Mouse (Mus musculus) spleen, postnatal 10 days (tissue): Measurements from ENCODE around the gene Syt8.
"Not testable (repeated sequence)": the region's sequence is repeated elsewhere in the genome, so short reads cannot be mapped to it uniquely, and the experiment has no call there.

ENCODE experiments used
- DNase-seq, 2 experiments: peaks; one replicate each; pipeline ENCODE4 v3.0.0; 2021 to 2022; ENCODE audit warnings: low spot score in 2 of 2

The Syt8 gene

DNA sequence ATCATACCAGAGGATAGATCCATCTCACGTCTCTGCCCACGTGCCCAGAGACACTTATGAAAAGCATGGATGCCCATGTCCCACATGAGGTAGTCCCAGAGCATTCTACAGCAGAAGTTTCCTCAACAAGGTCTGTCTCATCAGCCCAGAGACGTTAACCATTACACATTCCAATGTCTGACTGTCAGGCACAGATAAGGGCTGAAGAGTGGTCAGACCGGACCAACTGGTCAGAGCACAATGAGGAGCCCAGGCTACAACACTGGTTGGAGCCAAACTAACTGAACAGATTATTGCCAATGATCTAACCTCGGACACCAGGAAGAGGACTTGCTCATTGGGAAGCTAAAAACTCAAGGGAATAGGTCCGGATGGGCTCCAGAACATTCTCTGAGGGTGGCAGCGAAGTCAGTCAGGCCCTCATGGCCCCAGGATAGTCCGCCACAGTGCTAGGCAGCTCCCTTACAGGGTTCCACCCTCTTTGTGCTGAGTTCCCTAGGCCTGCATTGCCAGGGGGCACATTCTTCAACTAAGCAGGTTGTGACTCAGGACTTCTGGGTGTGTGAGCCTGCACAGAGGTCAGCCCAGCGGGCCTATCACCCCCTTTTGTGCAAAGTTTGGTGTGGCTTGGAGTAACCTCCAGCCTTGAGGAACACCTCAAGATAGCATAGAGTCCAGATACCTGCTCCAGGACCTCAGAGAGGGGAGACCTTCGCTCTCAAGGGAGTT lies at the start of gene Syt8:
Gene Syt8 (plus strand): TSS at position 714 of the 729 bp plus-strand sequence.
- DNase-seq = no peak

DNA sequence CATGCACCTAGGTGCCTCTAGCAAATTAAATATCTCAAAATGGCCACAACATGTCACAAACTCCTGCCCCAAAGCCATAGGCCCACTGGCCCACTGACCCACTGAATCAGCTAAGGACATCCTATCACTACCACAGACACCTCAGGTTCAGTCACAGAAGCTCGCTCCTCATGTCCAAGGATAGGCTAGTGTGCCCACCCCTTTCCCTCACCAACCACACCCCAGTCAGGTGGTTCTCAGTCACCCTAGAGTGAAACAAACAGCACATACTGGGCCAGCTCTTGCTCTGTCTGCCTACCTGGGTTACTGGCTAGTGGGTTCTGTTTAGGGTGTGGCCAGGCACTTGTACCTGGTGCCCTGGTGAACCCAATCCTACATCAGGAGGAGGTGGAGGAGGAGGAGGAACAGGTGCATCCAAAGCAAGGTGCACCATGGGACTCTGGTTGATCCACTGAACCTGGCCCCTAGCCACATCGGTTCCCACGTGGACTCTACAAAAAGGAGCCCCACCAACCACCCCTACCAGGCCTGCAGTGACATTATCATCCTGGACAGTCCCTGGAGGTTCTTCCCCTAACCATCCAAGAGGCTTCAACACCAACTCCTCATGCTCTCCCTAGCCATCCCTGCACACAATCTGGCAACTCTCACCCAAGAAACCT lies 48.8 kb upstream of the Syt8 start:
- no peak for DNase-seq

DNA sequence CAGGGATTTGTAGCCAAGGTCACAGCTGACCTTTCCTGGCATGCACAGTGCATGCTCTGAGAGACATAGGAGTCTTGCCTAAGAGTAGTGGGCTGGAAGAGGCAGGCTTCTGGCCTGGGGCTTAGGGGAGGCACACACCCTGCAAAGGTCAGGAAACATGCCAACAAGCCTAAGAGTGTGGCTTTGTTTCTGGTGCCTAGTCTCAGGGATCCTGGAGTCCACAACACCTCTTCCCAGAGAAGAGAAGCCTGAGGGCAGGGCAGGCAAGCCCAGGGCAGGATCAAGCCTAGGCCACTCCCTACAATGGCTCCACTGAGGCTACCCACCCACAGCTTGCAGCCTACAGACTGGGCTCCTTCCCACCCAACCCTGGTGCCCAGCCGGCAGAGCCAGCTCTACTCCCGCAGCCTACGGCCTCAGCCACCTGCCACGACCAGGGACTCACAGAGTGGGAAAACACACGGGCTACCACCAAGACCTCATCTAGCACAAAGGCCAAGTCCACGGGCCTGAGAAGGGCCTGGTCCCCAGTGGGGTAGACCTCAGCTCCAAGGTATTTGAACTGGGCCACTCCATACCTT lies 47.9 kb upstream of the Syt8 start:
- DNase-seq = peak; percentile 58 to 59

DNA sequence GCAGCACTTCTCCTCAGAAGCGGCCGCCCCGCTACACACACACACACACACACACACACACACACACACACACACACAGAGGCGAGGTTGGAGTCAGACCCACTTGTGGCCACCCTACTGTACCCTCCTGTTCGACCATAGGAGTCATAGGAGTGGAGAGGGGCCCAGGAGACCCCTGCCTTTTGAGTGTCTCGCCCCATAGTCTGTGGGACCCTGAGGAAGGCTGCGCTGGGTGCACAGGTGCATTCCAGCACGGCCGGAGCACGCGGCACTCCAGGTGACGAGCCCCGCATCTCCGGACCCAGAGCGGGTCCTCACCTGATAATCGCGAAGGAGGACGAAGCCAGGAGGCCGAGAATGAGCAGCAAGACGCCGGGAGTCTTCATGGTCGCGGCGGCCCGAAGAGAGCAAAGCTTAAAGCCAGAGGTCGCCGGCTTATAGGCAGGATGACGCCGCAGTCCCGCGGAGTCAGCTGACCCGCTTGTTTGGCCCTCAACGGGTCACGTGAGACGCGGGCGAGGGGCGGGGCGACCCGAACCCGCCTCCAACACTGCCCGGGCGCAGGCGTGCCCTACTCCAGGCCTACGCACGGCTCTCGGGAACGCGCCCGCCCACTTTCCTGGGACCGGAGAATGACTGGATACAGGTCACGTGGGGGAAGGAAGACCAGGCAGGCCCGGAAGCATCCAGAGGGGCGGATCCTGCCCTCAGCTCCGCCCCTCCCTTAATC lies 47.1 kb upstream of the Syt8 start, which contains the start of gene Ctsd:
Gene Ctsd (minus strand): TSS at position 620 of the 730 bp plus-strand sequence.
- DNase-seq = peak; percentile 96 to 99

DNA sequence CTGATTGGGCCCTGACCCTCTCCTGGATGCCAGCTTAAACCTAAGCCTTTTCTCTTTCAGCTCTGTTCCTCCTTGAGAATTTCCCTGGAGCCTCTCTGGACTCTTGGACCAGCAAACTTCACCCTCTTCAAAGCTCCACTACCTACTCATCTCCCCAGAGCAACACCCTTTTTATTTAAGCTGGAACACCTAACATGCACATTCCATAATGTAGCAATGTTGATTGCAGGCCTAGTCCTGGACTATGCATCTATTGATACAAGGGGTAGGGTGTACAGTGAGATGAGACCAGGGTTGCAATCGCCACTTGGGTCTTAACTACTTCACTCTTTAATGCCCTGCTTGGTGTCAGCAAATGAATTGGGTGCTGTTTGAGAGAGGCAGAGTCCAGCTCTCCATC lies 46.5 kb upstream of the Syt8 start:
- no peak for DNase-seq

DNA sequence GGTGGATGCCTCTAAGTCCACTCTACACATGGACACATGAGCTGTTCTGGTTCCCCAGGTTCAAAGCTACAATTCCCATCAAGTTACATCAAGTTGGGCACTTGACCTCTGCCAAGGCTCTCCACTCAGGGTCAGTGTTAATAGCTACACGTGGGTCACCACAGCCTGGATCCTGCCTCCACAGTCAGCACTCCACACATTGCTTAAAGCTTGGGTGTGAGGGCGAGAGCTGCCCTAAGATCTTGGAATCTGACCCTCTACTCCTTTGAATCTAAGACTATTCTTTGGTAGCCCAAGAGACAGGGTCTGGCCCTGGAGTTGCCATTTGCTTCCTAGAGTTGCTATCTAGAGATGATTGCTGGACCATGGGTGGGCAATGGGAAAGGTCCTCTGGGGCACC lies 45.9 kb upstream of the Syt8 start:
- DNase-seq = no peak

DNA sequence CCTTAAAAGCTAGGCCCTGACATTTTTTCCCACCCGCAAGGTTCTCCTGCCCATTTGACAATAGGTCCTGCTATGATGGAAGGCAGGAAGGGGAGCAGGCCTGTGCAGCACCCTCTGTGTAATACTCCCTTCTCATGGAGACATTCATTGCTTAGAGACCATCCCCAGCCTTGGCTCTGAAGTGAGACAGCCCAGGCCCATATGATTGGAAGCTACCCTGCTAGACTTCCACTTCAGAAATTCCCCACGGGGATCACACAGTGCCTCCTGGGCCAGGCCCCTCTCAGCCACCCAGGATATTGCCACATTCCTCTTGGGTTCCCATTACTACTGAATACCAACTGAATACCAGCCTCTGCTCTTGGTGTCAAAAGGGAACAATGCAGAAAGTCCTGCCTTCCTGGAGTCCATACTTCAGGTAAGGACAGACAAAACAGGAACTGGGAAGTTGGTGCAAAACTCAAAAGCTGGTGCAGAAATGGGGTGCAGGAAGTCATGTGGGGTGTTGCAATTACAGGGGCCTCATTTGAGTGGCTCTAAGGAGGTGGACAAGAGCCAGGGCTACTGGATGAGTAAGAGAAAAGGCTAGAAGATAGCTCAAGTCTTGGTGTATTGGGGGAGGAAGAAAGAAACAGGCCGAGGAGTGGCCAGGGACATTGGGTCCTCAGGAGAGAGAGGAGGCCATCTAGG lies 44.5 kb upstream of the Syt8 start:
- peak in 1 of 2 experiments; percentile 14 for DNase-seq

DNA sequence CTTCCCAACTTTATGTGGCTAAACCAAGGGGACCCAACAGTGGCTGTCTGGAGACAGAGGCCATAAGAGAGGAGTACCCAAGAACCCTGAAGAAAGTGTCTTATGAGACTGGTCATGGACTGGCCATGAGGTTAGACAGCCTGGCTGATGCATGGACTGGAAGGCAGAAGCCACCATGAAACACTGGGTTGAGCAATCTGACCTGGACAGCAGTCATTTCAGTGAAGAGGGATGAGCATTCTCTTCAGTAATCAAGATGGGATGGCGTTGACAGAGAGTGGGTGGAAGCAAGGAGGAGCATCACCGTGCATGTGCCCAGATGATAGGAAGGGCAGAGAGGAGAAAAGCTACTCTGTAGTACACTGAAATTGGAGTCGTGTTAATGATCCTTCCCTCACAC lies 43.5 kb upstream of the Syt8 start:
- peak in 1 of 2 experiments; percentile 14 for DNase-seq

DNA sequence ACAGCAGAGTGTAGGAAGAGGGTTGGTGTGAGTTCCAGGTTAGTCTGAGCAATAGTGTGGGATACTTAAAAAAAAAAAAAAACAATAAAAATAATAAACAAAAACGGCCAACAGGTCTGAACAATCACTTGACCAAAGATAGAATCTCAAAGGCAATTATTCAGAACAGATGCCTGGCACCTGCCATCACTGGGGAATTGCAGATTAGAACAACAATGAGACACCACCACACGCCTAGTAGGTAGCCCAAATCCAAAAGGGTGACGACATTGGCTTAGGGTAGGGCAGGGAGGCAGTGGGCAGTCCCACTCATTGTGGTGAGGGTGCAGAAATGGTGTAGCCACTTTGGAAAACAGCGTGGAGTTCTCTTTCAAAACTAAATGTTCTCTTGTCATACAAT lies 43.0 kb upstream of the Syt8 start:
- DNase-seq = peak in 1 of 2 experiments; percentile 3

DNA sequence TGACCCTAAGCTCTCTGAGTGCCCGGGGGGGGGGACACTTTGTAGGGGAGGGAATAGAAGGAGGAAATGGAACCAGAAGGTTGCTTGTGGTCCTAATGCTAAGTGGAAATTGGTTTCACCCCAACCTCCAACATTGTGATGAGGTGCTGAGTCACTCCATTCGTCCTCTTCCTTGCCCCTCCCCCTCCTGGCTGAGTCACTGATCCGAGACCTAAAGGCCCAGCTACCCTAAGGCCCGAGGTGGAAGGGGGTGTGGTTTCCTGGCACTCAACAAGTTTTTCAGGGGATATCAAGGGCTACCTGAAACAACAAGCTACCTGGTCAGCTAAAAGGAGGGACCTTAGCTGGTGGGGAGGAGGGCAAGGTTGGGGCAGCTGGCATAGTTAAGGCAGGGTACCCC lies 41.5 kb upstream of the Syt8 start:
- DNase-seq = peak; percentile 55 to 84

DNA sequence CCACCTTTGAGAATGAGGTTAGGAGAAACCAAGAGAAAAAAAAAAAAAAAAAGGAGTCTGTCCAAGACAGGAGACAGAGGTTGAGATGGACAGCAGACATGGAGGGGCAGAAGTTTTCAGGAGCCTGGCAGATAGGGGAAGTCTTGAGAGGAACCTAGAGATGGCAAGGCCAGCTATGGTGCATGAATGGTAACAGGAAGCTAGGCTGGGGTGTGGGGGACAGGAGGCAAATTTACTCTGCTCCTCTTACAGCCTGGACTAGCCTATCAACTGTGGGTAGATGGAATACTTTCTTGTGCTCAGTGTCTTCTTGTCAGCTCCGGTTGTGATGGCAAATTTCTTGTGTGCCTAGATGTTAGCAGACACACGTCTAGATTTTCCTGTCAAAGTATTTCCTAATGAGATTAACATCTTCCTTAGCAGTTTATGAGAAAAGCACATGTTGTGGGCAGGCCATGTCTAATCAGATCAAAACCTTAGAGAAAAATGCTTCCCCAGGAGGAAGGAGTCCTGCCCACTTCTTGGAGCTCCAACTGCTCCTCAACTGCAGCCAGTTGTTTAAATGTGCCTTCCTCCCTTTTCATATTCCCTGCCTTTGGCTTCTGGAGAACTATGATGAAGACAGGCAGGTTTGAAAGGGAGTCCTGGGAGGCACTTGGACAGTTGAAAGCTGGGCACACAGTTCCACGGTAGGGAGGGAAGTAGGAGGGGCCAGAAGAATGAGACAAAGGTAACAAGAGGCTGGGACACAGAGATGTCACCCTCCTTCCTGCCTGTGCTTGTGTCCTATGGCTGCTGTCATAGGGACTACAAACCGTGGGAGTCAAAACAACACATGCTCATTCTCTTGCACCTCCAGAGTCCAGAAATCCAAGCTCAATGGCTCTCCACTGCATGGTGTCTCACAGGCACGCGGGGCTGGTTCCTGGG lies 40.1 kb upstream of the Syt8 start:
- DNase-seq = peak in 1 of 2 experiments; percentile 23

DNA sequence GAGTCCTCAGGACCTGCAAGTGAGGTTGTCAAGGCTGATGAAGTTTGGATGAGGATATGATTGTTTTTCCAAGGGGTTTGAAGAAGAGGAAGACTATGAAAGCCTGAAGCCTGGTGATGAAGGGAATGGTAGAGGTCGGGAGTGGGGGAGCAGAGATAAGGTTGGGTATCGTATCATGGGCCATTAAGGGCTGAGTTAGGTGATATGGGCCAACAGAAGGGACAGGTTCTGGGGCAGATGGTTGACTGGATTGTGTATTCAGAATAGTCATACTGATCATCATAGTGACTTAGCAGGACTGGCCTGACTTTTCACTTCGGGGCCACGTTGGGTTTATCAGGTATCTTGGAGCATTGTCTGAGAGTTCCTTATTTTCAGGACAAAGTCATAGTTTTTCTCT lies 39.2 kb upstream of the Syt8 start:
- no peak for DNase-seq

DNA sequence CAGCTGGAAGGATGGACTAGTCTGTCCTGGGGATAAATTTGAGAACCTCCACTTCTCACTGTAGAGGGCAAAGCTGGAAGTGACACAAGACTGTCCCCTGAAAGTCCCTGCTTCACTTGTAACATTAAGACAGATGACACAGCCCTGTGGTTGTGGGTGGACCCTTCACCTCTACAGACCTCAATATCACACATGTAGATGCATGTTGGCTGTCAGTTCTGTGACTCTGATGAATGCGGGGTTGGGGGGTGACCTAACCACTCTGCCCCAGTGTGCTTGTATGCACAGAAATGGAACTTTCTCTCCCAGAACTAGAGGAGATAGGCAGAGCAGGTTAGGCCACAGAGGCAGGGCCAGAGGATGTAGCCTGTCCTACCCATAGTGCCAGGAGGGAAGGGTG lies 38.0 kb upstream of the Syt8 start:
- no peak for DNase-seq

DNA sequence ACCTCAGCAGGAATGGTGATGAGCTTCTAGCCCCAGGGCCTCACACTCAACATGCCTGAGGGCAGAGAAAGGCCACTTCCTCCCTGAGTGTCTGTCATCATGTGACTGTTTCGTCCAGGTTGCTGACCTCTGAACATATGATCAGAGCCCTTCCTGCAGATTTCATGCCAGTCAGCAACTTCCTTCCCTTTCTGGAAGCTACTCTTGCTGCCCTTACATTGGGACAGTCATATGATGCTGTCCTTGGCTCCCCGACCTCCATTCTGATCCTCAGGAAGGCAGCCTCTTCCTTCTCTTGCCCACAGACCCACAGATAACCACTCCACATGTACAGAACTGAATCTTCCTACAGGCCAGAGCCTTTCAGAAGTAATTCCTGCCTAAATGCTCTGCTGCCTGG lies 36.6 kb upstream of the Syt8 start:
- DNase-seq = peak in 1 of 2 experiments; percentile 17

DNA sequence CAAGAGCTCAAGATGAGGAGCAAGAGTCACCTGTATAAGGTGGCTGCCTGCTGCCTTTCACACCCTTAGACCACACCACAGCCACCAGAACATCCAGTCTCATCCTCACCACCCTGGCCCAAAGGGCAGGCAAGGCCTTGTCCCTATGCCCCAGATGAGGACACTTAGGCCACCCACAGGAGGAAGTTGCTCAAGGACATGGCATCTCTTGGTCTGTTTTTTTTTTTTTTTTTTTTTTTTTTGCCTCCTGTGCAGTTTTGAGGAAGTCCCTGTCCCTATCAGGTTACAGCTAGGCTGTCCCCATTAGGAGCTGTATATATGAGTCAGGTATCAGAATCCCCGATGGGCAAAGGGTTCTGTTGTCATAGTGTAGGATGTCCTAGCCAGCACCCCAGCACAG lies 35.4 kb upstream of the Syt8 start:
- DNase-seq = peak in 1 of 2 experiments; percentile 19

DNA sequence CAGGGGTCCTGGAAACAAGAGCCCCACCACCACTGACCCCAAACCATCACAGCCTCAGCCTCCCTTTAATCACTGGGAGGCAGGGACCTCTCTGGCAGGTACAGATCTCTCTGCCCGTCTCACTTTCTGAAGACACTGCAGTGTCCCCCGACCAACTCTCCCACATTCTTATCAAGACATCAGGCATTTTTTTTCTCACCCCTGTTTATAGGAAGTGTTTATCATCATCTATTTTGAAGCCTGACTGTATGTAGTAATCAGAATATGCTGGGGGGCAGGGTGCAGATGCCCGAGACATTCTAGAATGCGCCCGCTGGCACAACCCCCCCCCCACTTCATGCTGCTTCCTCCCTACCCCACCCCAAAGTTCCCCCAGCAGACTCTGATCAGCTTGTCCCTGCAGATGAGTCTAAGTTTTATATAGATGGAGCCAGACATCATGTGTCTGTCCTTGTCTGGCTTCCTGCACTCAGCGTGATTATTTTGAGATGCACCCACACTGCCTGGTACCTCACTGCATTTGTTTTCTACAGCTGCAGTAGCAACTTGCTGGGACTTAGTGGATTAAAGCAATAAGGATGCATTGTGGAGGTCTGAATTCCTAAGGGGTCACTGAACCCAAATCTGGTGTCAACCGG lies 34.4 kb upstream of the Syt8 start:
- no peak for DNase-seq

DNA sequence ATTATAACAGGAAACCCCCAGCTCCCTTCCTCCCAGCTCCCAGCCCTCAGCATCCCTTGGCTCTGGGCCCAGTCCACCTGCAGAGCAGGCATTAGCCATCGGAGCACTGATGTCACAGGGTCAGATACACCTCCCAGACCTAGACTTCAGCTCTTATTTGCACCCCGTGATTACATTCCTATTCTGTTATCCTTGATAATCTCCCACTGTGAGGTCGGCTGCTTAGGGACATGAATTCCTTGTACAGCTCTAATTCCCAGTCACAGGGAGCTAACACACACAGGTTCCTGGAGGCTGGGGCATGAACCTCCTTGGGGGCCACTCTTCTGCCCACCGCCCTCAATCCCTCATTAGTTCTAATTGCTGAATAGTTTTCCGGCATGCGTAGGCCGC lies 33.9 kb upstream of the Syt8 start:
- DNase-seq = no peak

DNA sequence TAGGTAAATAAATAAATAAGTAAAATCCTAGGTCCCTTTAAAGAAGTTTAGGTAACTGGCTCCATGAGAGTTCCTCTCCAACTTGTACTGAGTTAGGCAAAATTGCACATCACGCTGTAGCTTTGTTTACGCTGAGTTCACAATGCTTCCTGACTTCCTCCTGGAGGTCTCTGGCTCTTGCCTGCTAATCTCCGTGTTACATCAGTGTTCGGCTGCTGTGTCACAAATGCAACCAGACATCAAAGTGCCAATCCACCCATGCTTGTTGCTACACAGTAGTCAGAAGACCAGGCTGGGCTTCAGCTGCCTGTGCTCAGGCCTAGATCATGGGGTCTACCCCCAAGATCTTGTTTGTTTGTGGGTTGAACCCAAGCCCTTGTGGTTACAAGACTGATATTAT lies 31.1 kb upstream of the Syt8 start:
- DNase-seq = no peak

DNA sequence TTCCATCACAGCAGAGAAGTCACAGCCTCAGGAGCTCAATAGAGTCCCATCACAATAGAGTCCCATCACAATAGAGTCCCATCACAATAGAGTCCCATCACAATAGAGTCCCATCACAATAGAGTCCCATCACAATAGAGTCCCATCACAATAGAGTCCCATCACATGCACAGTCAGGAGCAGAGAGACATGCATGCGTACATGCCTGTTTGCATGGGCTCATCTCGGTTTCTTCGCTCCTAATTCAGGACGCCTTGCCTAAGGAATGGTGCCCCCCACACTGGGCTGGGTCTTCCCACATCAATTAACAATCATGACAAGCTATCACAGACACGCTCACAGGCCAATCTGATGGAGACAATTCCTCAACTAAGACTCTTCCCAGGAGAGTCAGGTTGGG lies 29.5 kb upstream of the Syt8 start:
- not testable (repeated sequence) for DNase-seq

DNA sequence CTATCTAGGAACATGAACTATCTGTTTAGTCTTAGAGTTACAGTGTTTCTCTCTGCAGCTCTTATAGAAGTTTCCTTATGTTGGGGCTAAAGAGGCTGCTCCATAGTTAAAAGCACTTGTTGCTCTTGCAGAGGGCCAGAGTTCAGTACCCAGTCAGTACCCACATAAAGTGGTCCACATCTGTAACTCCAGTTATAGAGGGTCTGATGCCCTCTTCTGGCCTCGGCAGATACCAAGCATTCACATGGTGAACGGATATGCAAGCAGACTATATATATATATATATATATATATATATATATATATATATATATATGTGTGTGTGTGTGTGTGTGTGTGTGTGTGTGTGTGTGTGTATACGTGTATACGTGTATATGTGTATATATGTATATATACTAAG lies 26.7 kb upstream of the Syt8 start:
- no peak for DNase-seq
